Mouse (Mus musculus): Measurements from ENCODE around the gene Trappc2l. TPM values are rescaled to one million over a fixed set of nuclear protein-coding genes. Genes with fewer than 3 reads are reported as not detected.
"Not testable (repeated sequence)": the region's sequence is repeated elsewhere in the genome, so short reads cannot be mapped to it uniquely, and the experiment has no call there.

Trappc2l gene
- polyA plus RNA-seq, 1 experiment from 2014 or later: 30.0 TPM

DNA sequence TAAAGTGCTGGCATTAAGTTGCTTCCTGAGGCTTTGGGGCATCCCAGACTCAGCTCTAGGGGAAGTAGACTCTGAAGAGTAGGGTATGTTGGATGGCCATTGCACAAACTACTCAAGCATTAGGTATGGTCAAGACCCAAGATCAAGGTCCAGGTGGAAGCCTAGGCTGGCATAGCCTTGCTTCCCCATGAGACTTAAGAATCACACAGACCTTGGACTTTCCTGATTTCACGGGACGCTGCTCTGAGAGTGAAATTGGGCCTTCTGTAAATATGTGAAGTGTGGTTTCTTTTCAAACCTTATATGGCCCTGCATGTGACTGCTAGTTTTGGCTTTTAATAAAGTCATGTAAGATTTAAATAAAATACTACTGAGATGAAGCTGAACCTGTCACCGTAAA is 38.7 kb upstream of the Trappc2l start:
- Histone ChIP-seq H3K36me3 (peaks cover 63% of the 10 kb centered on the region), H3K4me1 (peaks cover 87% of the 10 kb centered on the region), H3K4me2 (peak overlapping the region; percentile 19; the same call in 1 of the 2 replicates), H3K4me3 (no peak overlapping the region), H3K27ac (peak overlapping the region; percentile 83), H3K9me3 (replicated peaks) (no peaks in the 10 kb centered on the region), H3K27me3 (replicated peaks) (no peaks in the 10 kb centered on the region), H3K9ac (0 out of 2 replicates have a peak overlapping the region, but pooled peaks have one; percentile 0)
- 89% methylated on average over 3 of the region's 3 CpGs for WGBS (ENCODE audit: insufficient replicate concordance)
- no peak for ATAC-seq

GRCm38 (mm10) chr8:122573176-122573575 is 38.3 kb upstream of the Trappc2l start:
- H3K4me2 ChIP-seq: peak overlapping the region; percentile 19; the same call in 1 of the 2 replicates
- H3K9me3 ChIP-seq (replicated peaks); H3K4me3 ChIP-seq; H3K27me3 ChIP-seq (replicated peaks); ATAC-seq; H3K9ac ChIP-seq: not testable (repeated sequence)
- peaks cover 87% of the 10 kb centered on the region for H3K4me1 ChIP-seq
- WGBS (ENCODE audit: insufficient replicate concordance): 54% methylated on average over 4 of the region's 4 CpGs
- peaks cover 63% of the 10 kb centered on the region for H3K36me3 ChIP-seq
- H3K27ac ChIP-seq: peak overlapping the region; percentile 83

- no peaks in the 10 kb centered on the region for H3K9me3 ChIP-seq (replicated peaks)
- no peak overlapping the region for H3K9ac ChIP-seq
- peak overlapping the region; percentile 83 for H3K27ac ChIP-seq
- 41% methylated on average over 9 of the region's 9 CpGs for WGBS (ENCODE audit: insufficient replicate concordance)
- H3K4me3 ChIP-seq: no peak overlapping the region
- no peak overlapping the region for H3K4me2 ChIP-seq
- peaks cover 87% of the 10 kb centered on the region for H3K4me1 ChIP-seq
- H3K27me3 ChIP-seq (replicated peaks): no peaks in the 10 kb centered on the region
- peaks cover 63% of the 10 kb centered on the region for H3K36me3 ChIP-seq
- no peak for ATAC-seq
These were observed 37.9 kb upstream of the Trappc2l start for GRCm38 (mm10) chr8:122573577-122573976.

DNA sequence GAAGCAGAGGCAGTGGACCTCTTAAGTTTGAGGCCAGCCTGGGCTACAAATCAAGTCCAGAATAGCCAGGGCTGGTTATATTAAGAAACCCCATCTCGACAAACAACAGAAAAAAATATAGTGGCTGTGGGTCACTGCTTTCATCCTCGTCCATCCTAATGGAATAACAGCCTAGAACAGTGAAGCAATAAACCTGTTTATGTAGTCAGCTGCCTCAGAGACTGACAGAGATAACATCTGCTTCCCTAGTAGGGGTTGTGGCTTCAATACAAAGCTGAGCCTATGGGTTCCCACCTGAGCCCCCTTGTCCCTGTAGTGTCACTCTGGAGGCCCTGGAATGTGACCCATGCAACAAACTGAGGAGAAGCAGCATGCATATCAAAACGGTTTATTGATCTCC is 37.2 kb upstream of the Trappc2l start:
- WGBS (ENCODE audit: insufficient replicate concordance): 46% methylated on average over 3 of the region's 3 CpGs
- no peaks in the 10 kb centered on the region for H3K27me3 ChIP-seq (replicated peaks)
- H3K4me3 ChIP-seq: peak overlapping the region; percentile 71; the same call in 1 of the 2 replicates
- no peak for ATAC-seq
- peaks cover 81% of the 10 kb centered on the region for H3K4me1 ChIP-seq
- H3K9ac ChIP-seq: peak overlapping the region; percentile 77
- peak overlapping the region; percentile 92 for H3K4me2 ChIP-seq
- no peaks in the 10 kb centered on the region for H3K9me3 ChIP-seq (replicated peaks)
- peak overlapping the region; percentile 83 for H3K27ac ChIP-seq
- peaks cover 58% of the 10 kb centered on the region for H3K36me3 ChIP-seq

DNA sequence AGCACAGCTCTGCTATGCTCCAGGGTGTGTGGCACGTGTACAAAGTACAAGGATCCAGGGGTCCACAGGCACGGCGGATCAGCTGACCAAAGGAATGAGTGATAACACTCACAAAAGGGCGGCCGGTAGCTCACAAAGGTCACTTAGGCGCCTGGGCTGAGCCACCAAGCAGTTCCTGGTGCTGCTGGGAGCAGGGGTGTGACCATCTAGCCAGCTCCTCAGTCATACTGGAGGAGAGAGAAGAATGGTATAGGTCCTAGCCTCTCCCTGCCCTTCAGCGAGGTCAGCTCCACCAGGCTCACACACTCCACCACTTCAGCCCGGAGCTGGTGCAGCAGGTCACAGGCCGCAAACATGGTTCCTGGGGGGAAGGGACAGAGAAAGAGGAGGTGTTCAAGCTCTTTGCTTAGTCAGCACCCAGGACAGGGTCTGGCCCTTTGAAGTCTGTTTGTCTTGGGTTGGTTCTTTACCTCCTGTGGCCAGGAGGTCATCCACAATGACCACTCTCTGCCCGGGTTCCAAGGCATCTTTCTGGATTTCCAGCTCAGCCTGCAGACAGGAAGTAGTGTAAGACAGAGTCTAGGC is 36.7 kb upstream of the Trappc2l start:
- peak; percentile 19; the same call in 1 of the 2 replicates for ATAC-seq
- H3K4me2 ChIP-seq: peak overlapping the region; percentile 92
- H3K9me3 ChIP-seq (replicated peaks): no peaks in the 10 kb centered on the region
- H3K4me1 ChIP-seq: peaks cover 76% of the 10 kb centered on the region
- H3K9ac ChIP-seq: peak overlapping the region; percentile 77
- WGBS (ENCODE audit: insufficient replicate concordance): 15% methylated on average over 10 of the region's 10 CpGs
- no peaks in the 10 kb centered on the region for H3K27me3 ChIP-seq (replicated peaks)
- peak overlapping the region; percentile 83 for H3K27ac ChIP-seq
- peak overlapping the region; percentile 71 for H3K4me3 ChIP-seq
- peaks cover 53% of the 10 kb centered on the region for H3K36me3 ChIP-seq

DNA sequence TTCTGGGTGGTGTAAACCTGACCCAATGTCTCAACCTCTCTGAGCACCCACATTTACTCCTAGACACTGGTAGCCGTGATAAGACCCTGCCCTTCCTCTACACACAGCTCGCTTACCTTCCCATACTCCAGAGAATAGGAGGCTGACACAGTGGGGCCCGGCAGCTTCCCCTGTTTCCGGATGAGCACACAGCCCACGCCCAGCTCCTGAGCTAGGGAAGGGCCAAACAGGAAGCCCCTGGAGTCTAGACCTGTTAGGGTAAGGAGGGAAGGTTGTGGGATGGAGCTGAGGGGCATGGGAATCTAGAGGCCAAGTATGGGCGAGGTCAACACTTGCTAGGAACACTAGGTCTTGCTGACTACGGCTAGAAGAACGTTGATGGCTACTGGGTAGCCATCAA is 36.2 kb upstream of the Trappc2l start:
- peak; percentile 33 for ATAC-seq
- WGBS (ENCODE audit: insufficient replicate concordance): 15% methylated on average over 8 of the region's 8 CpGs
- H3K9me3 ChIP-seq (replicated peaks): no peaks in the 10 kb centered on the region
- H3K27me3 ChIP-seq (replicated peaks): no peaks in the 10 kb centered on the region
- peak overlapping the region; percentile 71 for H3K4me3 ChIP-seq
- H3K4me2 ChIP-seq: peak overlapping the region; percentile 92
- H3K36me3 ChIP-seq: peaks cover 48% of the 10 kb centered on the region
- peak overlapping the region; percentile 83 for H3K27ac ChIP-seq
- peaks cover 70% of the 10 kb centered on the region for H3K4me1 ChIP-seq
- H3K9ac ChIP-seq: peak overlapping the region; percentile 77

- peaks cover 63% of the 10 kb centered on the region for H3K4me1 ChIP-seq
- H3K27ac ChIP-seq: peak overlapping the region; percentile 83
These were observed 35.4 kb upstream of the Trappc2l start for GRCm38 (mm10) chr8:122575735-122576647.

GRCm38 (mm10) chr8:122576648-122577022 is 34.8 kb upstream of the Trappc2l start, which contains the start of gene Aprt:
TSS of gene Aprt (minus strand) at chr8:122576909.
- H3K4me2 ChIP-seq: peak within 1 kb of the TSS; percentile 92
- H3K4me3 ChIP-seq: peak within 1 kb of the TSS; percentile 71
- 2% methylated on average over 39 of the region's 39 CpGs for WGBS (ENCODE audit: insufficient replicate concordance)
- peak within 1 kb of the TSS; percentile 83 for H3K27ac ChIP-seq
- H3K9me3 ChIP-seq (replicated peaks): no peaks in the 10 kb centered on the region
- H3K36me3 ChIP-seq: peaks cover 34% of the 10 kb centered on the region
- no peaks in the 10 kb centered on the region for H3K27me3 ChIP-seq (replicated peaks)
- H3K4me1 ChIP-seq: peaks cover 57% of the 10 kb centered on the region
- ATAC-seq: peak; percentile 87
- peak within 1 kb of the TSS; percentile 77 for H3K9ac ChIP-seq

More at GRCm38 (mm10) chr8:122575735-122576647, 35.4 kb upstream of the Trappc2l start:
- H3K9me3 ChIP-seq (replicated peaks): no peaks in the 10 kb centered on the region
- 5% methylated on average over 21 of the region's 21 CpGs for WGBS (ENCODE audit: insufficient replicate concordance)
- H3K9ac ChIP-seq: peak overlapping the region; percentile 77
- H3K4me2 ChIP-seq: peak overlapping the region; percentile 92
- H3K36me3 ChIP-seq: peaks cover 41% of the 10 kb centered on the region
- ATAC-seq: 0 out of 2 replicates have a peak, but pooled peaks have one; percentile 2
- H3K4me3 ChIP-seq: peak overlapping the region; percentile 71
- H3K27me3 ChIP-seq (replicated peaks): no peaks in the 10 kb centered on the region

GRCm38 (mm10) chr8:122577116-122577515 is 34.3 kb upstream of the Trappc2l start:
- no peak overlapping the region for H3K9ac ChIP-seq
- H3K36me3 ChIP-seq: peaks cover 29% of the 10 kb centered on the region
- peak; percentile 1; the same call in 1 of the 2 replicates for ATAC-seq
- peaks cover 52% of the 10 kb centered on the region for H3K4me1 ChIP-seq
- peak overlapping the region; percentile 92 for H3K4me2 ChIP-seq
- H3K27me3 ChIP-seq (replicated peaks): no peaks in the 10 kb centered on the region
- peak overlapping the region; percentile 71; the same call in 1 of the 2 replicates for H3K4me3 ChIP-seq
- no peaks in the 10 kb centered on the region for H3K9me3 ChIP-seq (replicated peaks)
- WGBS (ENCODE audit: insufficient replicate concordance): 61% methylated on average over 10 of the region's 10 CpGs
- H3K27ac ChIP-seq: no peak overlapping the region

- H3K4me3 ChIP-seq: no peak overlapping the region
- no peak overlapping the region for H3K4me2 ChIP-seq
- no peak for ATAC-seq
- no peaks in the 10 kb centered on the region; the same call in 1 of the 2 replicates for H3K27me3 ChIP-seq (replicated peaks)
- H3K4me1 ChIP-seq: peaks cover 31% of the 10 kb centered on the region
- WGBS (ENCODE audit: insufficient replicate concordance): 59% methylated on average over 7 of the region's 7 CpGs
- H3K9ac ChIP-seq: no peak overlapping the region
- no peaks in the 10 kb centered on the region for H3K9me3 ChIP-seq (replicated peaks)
- H3K36me3 ChIP-seq: peaks cover 9% of the 10 kb centered on the region
- H3K27ac ChIP-seq: no peak overlapping the region
These were observed 32.2 kb upstream of the Trappc2l start for GRCm38 (mm10) chr8:122579196-122579595.

DNA sequence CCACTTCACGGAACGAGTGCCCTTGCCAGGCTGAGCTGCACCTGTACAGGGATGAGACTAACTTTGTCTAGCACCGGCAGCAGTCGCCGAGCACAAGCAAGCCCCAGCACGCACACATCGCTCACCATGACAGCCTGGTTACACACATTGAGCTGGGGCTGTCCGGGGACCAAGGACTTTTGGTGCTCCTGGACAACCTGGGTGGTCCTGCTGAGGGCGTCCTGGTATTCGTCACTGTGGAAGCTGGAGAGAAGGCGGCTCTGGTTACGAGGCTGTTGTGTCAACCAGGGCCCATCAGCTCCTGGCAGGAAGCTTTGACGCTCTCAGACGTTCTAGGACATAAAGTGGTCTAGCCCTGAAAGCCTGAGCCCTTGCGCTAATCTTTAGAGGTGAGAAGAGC is 30.5 kb upstream of the Trappc2l start:
- no peaks in the 10 kb centered on the region for H3K9me3 ChIP-seq (replicated peaks)
- no peak for ATAC-seq
- no peak overlapping the region for H3K4me3 ChIP-seq
- H3K27ac ChIP-seq: no peak overlapping the region
- H3K36me3 ChIP-seq: no peaks in the 10 kb centered on the region
- 67% methylated on average over 15 of the region's 15 CpGs for WGBS (ENCODE audit: insufficient replicate concordance)
- H3K27me3 ChIP-seq (replicated peaks): peaks cover 5% of the 10 kb centered on the region; the same call in 1 of the 2 replicates
- peaks cover 25% of the 10 kb centered on the region for H3K4me1 ChIP-seq
- no peak overlapping the region for H3K9ac ChIP-seq
- no peak overlapping the region for H3K4me2 ChIP-seq

DNA sequence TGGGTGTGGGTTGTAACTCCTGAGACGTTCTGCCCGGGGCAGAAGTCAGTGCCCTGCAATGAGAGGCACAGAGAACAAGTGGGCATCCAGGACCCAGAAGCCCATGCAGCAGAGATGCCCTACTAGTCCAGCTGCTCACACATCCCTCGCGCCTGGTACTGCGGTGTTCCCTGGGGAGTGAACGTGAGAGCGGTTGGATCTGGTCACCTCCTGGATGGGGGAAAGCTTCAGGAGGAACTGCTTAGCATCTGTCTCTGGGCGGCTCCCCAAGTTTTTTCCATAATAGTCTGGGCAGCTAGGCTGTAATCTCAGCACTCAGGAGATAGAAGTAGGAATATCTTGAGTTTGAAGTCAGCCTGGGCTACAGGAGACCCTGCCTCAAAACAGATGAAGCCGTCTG is 26.5 kb upstream of the Trappc2l start:
- no peak overlapping the region for H3K4me2 ChIP-seq
- H3K4me3 ChIP-seq: no peak overlapping the region
- no peak overlapping the region for H3K27ac ChIP-seq
- 0 out of 2 replicates have a peak, but pooled peaks cover 12% of the 10 kb centered on the region for H3K4me1 ChIP-seq
- H3K9ac ChIP-seq: no peak overlapping the region
- peaks cover 5% of the 10 kb centered on the region; the same call in 1 of the 2 replicates for H3K27me3 ChIP-seq (replicated peaks)
- ATAC-seq: no peak
- H3K9me3 ChIP-seq (replicated peaks): no peaks in the 10 kb centered on the region
- WGBS (ENCODE audit: insufficient replicate concordance): 76% methylated on average over 9 of the region's 9 CpGs
- no peaks in the 10 kb centered on the region for H3K36me3 ChIP-seq

All from liver, embryonic 12.5 days (tissue).